Mouse (Mus musculus) retina, postnatal 1 day (tissue): ENCODE results near the gene Rpp14.
"Not testable (repeated sequence)": the region's sequence is repeated elsewhere in the genome, so short reads cannot be mapped to it uniquely, and the experiment has no call there.

Experiments
- DNase-seq: peaks from one replicate; pipeline ENCODE4 v3.0.0-alpha.2; 2012

The Rpp14 gene

GRCm38 (mm10) chr14:8117371-8117770 is 37.2 kb downstream of the Rpp14 start:
- no peak for DNase-seq

- DNase-seq, result no peak
Observed at GRCm38 (mm10) chr14:8119454-8119853, 39.3 kb downstream of the Rpp14 start.

GRCm38 (mm10) chr14:8119904-8120303 is 39.7 kb downstream of the Rpp14 start:
- no peak for DNase-seq

GRCm38 (mm10) chr14:8123141-8123540 is 43.0 kb downstream of the Rpp14 start:
- DNase-seq, result no peak

DNA sequence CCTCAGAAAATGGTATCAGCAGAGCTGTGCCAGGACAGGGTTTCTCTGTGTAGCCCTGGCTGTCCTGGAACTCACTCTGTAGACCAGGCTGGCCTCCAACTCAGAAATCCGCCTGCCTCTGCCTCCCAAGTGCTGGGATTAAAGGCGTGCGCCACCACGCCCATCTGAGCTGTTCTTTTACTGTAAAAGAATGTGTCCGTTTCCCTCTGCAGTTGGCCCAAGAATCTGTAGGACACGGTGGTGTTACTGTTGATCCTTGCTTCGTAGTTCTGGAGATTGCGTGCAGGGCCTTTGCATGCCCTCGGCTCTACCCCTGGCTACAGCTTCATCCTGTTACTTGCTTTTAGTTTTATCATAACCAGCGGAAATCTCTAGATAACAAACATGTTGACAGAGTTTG is 43.4 kb downstream of the Rpp14 start:
- DNase-seq, result not testable (repeated sequence)

- no peak for DNase-seq
Observed at GRCm38 (mm10) chr14:8124046-8124881, 44.1 kb downstream of the Rpp14 start.

GRCm38 (mm10) chr14:8127971-8128370 is 47.8 kb downstream of the Rpp14 start:
- no peak for DNase-seq

- no peak for DNase-seq
Observed at GRCm38 (mm10) chr14:8132789-8133188, 52.6 kb downstream of the Rpp14 start.

GRCm38 (mm10) chr14:8134234-8134633 is 54.1 kb downstream of the Rpp14 start:
- DNase-seq, result no peak

DNA sequence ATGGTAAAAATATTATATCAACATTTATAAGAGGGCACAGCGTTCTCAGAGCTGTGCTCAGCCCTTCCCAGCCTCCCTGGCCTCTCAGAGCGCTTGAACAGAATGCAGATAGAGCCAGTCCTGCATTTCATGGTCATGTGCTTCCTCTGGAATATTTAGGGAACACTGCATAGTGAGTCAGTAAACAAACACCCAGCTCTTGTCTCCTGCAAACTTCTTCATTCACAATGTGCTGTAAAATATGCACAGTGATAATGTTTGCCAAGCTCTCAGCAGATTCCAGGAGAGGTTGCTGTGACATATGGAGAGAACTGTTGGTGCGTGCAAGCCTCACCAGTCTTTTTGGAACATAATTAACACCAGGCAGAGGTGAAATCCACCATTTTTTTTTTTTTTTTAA is 55.0 kb downstream of the Rpp14 start:
- no peak for DNase-seq

- peak; percentile 6 for DNase-seq
Observed at GRCm38 (mm10) chr14:8139724-8140710, 59.9 kb downstream of the Rpp14 start.

DNA sequence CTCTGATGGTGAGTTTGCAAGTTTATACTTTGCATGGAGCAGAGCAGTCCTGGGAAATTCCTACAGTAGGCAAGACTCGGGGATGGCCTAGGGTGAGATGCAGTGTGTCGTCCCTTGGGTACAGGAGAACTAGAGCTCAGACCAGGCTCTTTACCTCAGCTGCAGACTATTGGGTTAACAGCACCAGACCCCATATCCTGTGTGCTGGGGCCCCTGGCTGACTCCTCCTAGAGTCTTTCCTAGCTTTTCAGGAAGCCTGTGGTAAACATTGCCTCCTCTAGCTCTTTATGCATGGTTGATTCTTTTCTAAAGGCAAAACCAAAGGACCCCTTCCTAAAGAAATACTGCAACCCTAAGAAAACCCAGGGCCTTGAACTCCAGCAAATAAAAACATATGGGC is 61.0 kb downstream of the Rpp14 start:
- no peak for DNase-seq
